In genomic region chr11:100284988-100285387, GRCm38 (mm10) we compare ENCODE assay signal across 25 mouse cellular contexts. TPM values are rescaled to one million over a fixed set of nuclear protein-coding genes. Genes with fewer than 3 reads are reported as not detected.
DNase-seq lines count a peak whose midpoint lies in the region; ATAC-seq and TF ChIP-seq lines count a peak whose summit lies in the region.
"Had no signal": no experiment of that assay in that cellular context is flagged by ENCODE, and none has a peak within 500 bp of the region (broad histone marks: within the 10 kb centered on the region; RNA-seq: fewer than 3 reads in every experiment).

No protein-coding gene starts in this region.

- H3K27me3 ChIP-seq in intestine, embryonic 15.5 days (replicated peaks), result no peaks in the 10 kb centered on the region
- H3K27me3 ChIP-seq in intestine, postnatal 0 days (replicated peaks; ENCODE audit: control insufficient read depth, insufficient read depth, low read length), result no peaks in the 10 kb centered on the region
- no peaks in the 10 kb centered on the region for H3K27me3 ChIP-seq in lung, embryonic 16.5 days (ENCODE audit: control insufficient read depth, insufficient read depth, low read depth, low read length)
- no peaks in the 10 kb centered on the region for H3K27me3 ChIP-seq in stomach, embryonic 15.5 days (replicated peaks)
- H3K27me3 ChIP-seq in kidney, adult 2 months (replicated peaks; ENCODE audit: control insufficient read depth, insufficient read depth, low read length), result no peaks in the 10 kb centered on the region
- H3K27me3 ChIP-seq: forebrain, embryonic 13.5 days; liver, embryonic 13.5 days had no signal

- no peak overlapping the region for H3K9ac ChIP-seq in intestine, embryonic 15.5 days
- H3K9ac ChIP-seq in intestine, postnatal 0 days (ENCODE audit: low read depth, low read length), result no peak overlapping the region
- peak overlapping the region; percentile 26; the same call in 1 of the 2 replicates for H3K9ac ChIP-seq in lung, embryonic 16.5 days (ENCODE audit: low read length)
- no peak overlapping the region for H3K9ac ChIP-seq in stomach, embryonic 15.5 days
- H3K9ac ChIP-seq: forebrain, embryonic 13.5 days; liver, embryonic 13.5 days had no signal

- no peaks in the 10 kb centered on the region for H3K36me3 ChIP-seq in intestine, embryonic 15.5 days
- no peaks in the 10 kb centered on the region for H3K36me3 ChIP-seq in intestine, postnatal 0 days (ENCODE audit: control insufficient read depth, insufficient read depth)
- no peaks in the 10 kb centered on the region for H3K36me3 ChIP-seq in lung, embryonic 16.5 days (ENCODE audit: control insufficient read depth, insufficient read depth, low read length)
- no peaks in the 10 kb centered on the region for H3K36me3 ChIP-seq in stomach, embryonic 15.5 days
- no peaks in the 10 kb centered on the region for H3K36me3 ChIP-seq in kidney, adult 2 months (ENCODE audit: control insufficient read depth, insufficient read depth, low read length)
- H3K36me3 ChIP-seq: liver, embryonic 13.5 days had no signal

- peaks cover 34% of the 10 kb centered on the region for H3K4me1 ChIP-seq in intestine, embryonic 15.5 days (replicated peaks)
- H3K4me1 ChIP-seq in intestine, postnatal 0 days (replicated peaks; ENCODE audit: control insufficient read depth, insufficient read depth, low read length), result peaks cover 21% of the 10 kb centered on the region
- peaks cover 11% of the 10 kb centered on the region for H3K4me1 ChIP-seq in lung, embryonic 16.5 days (replicated peaks; ENCODE audit: control insufficient read depth, insufficient read depth, low read length)
- peaks cover 23% of the 10 kb centered on the region for H3K4me1 ChIP-seq in stomach, embryonic 15.5 days
- no peaks in the 10 kb centered on the region for H3K4me1 ChIP-seq in kidney, adult 2 months (ENCODE audit: control insufficient read depth, insufficient read depth, low read length)
- H3K4me1 ChIP-seq: liver, embryonic 13.5 days had no signal

- DNase-seq in ES-CJ7 (ENCODE audit: low read depth, low spot score), result peak; percentile 78
- no peak for DNase-seq in gastrocnemius, adult 2 months
- DNase-seq in left cerebral cortex, postnatal 4 days, result no peak
- no peak for DNase-seq in kidney, adult 2 months
- DNase-seq: adrenal gland, postnatal 10 days; cerebellum, postnatal 10 days; gastrocnemius, postnatal 25 days; heart, adult 2 months; kidney, postnatal 36 days; liver, embryonic 13.5 days; retina, postnatal 1 day; thymus, postnatal 36 days had no signal

- no peak overlapping the region for H3K4me3 ChIP-seq in intestine, embryonic 15.5 days (replicated peaks)
- H3K4me3 ChIP-seq in intestine, postnatal 0 days (ENCODE audit: low read depth, low read length), result no peak overlapping the region
- H3K4me3 ChIP-seq in lung, embryonic 16.5 days (ENCODE audit: low read length), result no peak overlapping the region
- no peak overlapping the region for H3K4me3 ChIP-seq in stomach, embryonic 15.5 days (replicated peaks)
- H3K4me3 ChIP-seq in gastrocnemius, adult 2 months, result no peak overlapping the region
- no peak overlapping the region for H3K4me3 ChIP-seq in kidney, adult 2 months (ENCODE audit: insufficient read depth, low read depth, low read length)
- H3K4me3 ChIP-seq: forebrain, embryonic 13.5 days; heart, adult 2 months; left cerebral cortex, adult 2 months; liver, embryonic 13.5 days had no signal

- no peaks in the 10 kb centered on the region for H3K9me3 ChIP-seq in intestine, embryonic 15.5 days
- no peaks in the 10 kb centered on the region for H3K9me3 ChIP-seq in intestine, postnatal 0 days (ENCODE audit: control insufficient read depth)
- H3K9me3 ChIP-seq in lung, embryonic 16.5 days (ENCODE audit: control insufficient read depth, low read length), result no peaks in the 10 kb centered on the region
- no peaks in the 10 kb centered on the region for H3K9me3 ChIP-seq in stomach, embryonic 15.5 days
- H3K9me3 ChIP-seq: forebrain, embryonic 13.5 days; liver, embryonic 13.5 days had no signal

- intact Hi-C loops in gastrocnemius, adult 2 months (cut with DNase I), result loop anchor here (5.0 kb wide), 1 partner anchor 118 kb away; no protein-coding TSS in a partner anchor
- intact Hi-C loops in left cerebral cortex, postnatal 4 days (cut with DNase I), result loop anchor here (5.0 kb wide), 2 partner anchors 823 to 903 kb away; no protein-coding TSS in a partner anchor

- H3K27ac ChIP-seq in intestine, embryonic 15.5 days, result 0 out of 2 replicates have a peak overlapping the region, but pooled peaks have one; percentile 27
- H3K27ac ChIP-seq in intestine, postnatal 0 days (ENCODE audit: low read depth, low read length), result no peak overlapping the region
- peak overlapping the region; percentile 54 for H3K27ac ChIP-seq in lung, embryonic 16.5 days (ENCODE audit: low read length)
- peak overlapping the region; percentile 93 for H3K27ac ChIP-seq in stomach, embryonic 15.5 days
- no peak overlapping the region for H3K27ac ChIP-seq in gastrocnemius, adult 2 months
- no peak overlapping the region for H3K27ac ChIP-seq in kidney, adult 2 months (ENCODE audit: insufficient read depth, low read depth, low read length)
- H3K27ac ChIP-seq: forebrain, embryonic 13.5 days; heart, adult 2 months; left cerebral cortex, adult 2 months; liver, embryonic 13.5 days had no signal

- no peak overlapping the region for H3K4me2 ChIP-seq in intestine, embryonic 15.5 days (replicated peaks)
- H3K4me2 ChIP-seq in intestine, postnatal 0 days (replicated peaks; ENCODE audit: low read depth), result no peak overlapping the region
- H3K4me2 ChIP-seq in lung, embryonic 16.5 days (ENCODE audit: low read depth, low read length), result no peak overlapping the region
- H3K4me2 ChIP-seq in stomach, embryonic 15.5 days, result no peak overlapping the region
- H3K4me2 ChIP-seq: forebrain, embryonic 13.5 days; liver, embryonic 13.5 days; midbrain, embryonic 11.5 days had no signal

- ATAC-seq in intestine, embryonic 15.5 days, result 0 out of 2 replicates have a peak, but pooled peaks have one; percentile 15
- ATAC-seq in intestine, postnatal 0 days, result no peak
- peak; percentile 27; the same call in 1 of the 2 replicates for ATAC-seq in lung, embryonic 16.5 days (ENCODE audit: low read depth)
- no peak for ATAC-seq in stomach, embryonic 15.5 days (ENCODE audit: insufficient read depth, low FRiP score, low read depth)
- ATAC-seq: forebrain, embryonic 13.5 days had no signal

- no peak for TF ChIP-seq CTCF in intestine, postnatal 0 days (IDR thresholded peaks at IDR 0.05; ENCODE audit: low read depth)
- TF ChIP-seq CTCF in gastrocnemius, adult 2 months (IDR thresholded peaks at IDR 0.05), result no peak
- no peak for TF ChIP-seq CTCF in kidney, adult 2 months (conservative IDR thresholded peaks at IDR 0.05; ENCODE audit: insufficient read depth, insufficient read length, low read depth, low read length)

- 61% methylated on average over 4 of the region's 4 CpGs for WGBS in intestine, embryonic 15.5 days
- 50% methylated on average over 4 of the region's 4 CpGs for WGBS in intestine, postnatal 0 days
- WGBS in lung, embryonic 16.5 days, result 61% methylated on average over 4 of the region's 4 CpGs
- 77% methylated on average over 4 of the region's 4 CpGs for WGBS in stomach, embryonic 15.5 days
- 87% methylated on average over 4 of the region's 4 CpGs for WGBS in kidney, adult 2 months

- no peak for TF ChIP-seq POLR2A in kidney, adult 2 months (IDR thresholded peaks at IDR 0.05; ENCODE audit: low read depth, low read length)

RNA-seq across cellular contexts. Expression of gene Krt42, which starts 15.3 kb away (rescaled TPM):
- not detected in 2 replicates for polyA plus RNA-seq in intestine, embryonic 15.5 days (2015; fragmentation: Nextera tagmentation; extraction: Ambion mirVana)
- 0.12 and 0.18 TPM in 2 replicates for polyA plus RNA-seq in intestine, postnatal 0 days (2015; fragmentation: Nextera tagmentation; extraction: Ambion mirVana)
- polyA plus RNA-seq in lung, embryonic 16.5 days (2015; fragmentation: Nextera tagmentation; extraction: Ambion mirVana), result not detected in 2 replicates
- not detected in 2 replicates for polyA plus RNA-seq in stomach, embryonic 15.5 days (2015; fragmentation: Nextera tagmentation; extraction: Ambion mirVana)
- not detected for total RNA-seq in gastrocnemius, adult 2 months (2021)
- total RNA-seq in left cerebral cortex, postnatal 4 days (2021), result not detected
- polyA plus RNA-seq in kidney, adult 2 months (2012; rRNA removed), result not detected in 2 replicates
- total RNA-seq: adrenal gland, postnatal 10 days; gastrocnemius, postnatal 25 days; heart, adult 2 months; hematopoietic stem cell, adult 5-6 weeks; left cerebral cortex, adult 2 months; monocyte, adult 5-6 weeks had no signal
- polyA plus RNA-seq: forebrain, embryonic 13.5 days; heart, adult 2 months; heart, embryonic 16.5 days; kidney, embryonic 14.5 days; liver, embryonic 13.5 days; midbrain, embryonic 11.5 days; neural tube, embryonic 11.5 days had no signal

RNA-seq across cellular contexts. Expression of gene Krt17, which starts 24.2 kb away (rescaled TPM):
- 11.6 and 12.7 TPM in 2 replicates for polyA plus RNA-seq in intestine, embryonic 15.5 days (2015; fragmentation: Nextera tagmentation; extraction: Ambion mirVana)
- 5.3 and 7.8 TPM in 2 replicates for polyA plus RNA-seq in intestine, postnatal 0 days (2015; fragmentation: Nextera tagmentation; extraction: Ambion mirVana)
- 8.4 and 15.5 TPM in 2 replicates for polyA plus RNA-seq in lung, embryonic 16.5 days (2015; fragmentation: Nextera tagmentation; extraction: Ambion mirVana)
- 24.8 and 28.8 TPM in 2 replicates for polyA plus RNA-seq in stomach, embryonic 15.5 days (2015; fragmentation: Nextera tagmentation; extraction: Ambion mirVana)
- total RNA-seq in gastrocnemius, adult 2 months (2021), result not detected
- not detected for total RNA-seq in left cerebral cortex, postnatal 4 days (2021)
- polyA plus RNA-seq in kidney, adult 2 months (2012; rRNA removed), result 0.08 TPM in 1 of 2 replicates, not detected in the other
- total RNA-seq: adrenal gland, postnatal 10 days; gastrocnemius, postnatal 25 days; heart, adult 2 months; hematopoietic stem cell, adult 5-6 weeks; left cerebral cortex, adult 2 months; monocyte, adult 5-6 weeks had no signal
- polyA plus RNA-seq: midbrain, embryonic 11.5 days had no signal

RNA-seq across cellular contexts. Expression of gene Eif1, which starts 34.7 kb away (rescaled TPM):
- polyA plus RNA-seq in intestine, embryonic 15.5 days (2015; fragmentation: Nextera tagmentation; extraction: Ambion mirVana), result 1,793 and 1,952 TPM in 2 replicates
- polyA plus RNA-seq in intestine, postnatal 0 days (2015; fragmentation: Nextera tagmentation; extraction: Ambion mirVana), result 1,650 and 1,730 TPM in 2 replicates
- 1,740 and 1,854 TPM in 2 replicates for polyA plus RNA-seq in lung, embryonic 16.5 days (2015; fragmentation: Nextera tagmentation; extraction: Ambion mirVana)
- 1,590 and 1,651 TPM in 2 replicates for polyA plus RNA-seq in stomach, embryonic 15.5 days (2015; fragmentation: Nextera tagmentation; extraction: Ambion mirVana)
- total RNA-seq in gastrocnemius, adult 2 months (2021), result 1,000 to 10,000 TPM; 1,442 to 1,567 TPM
- total RNA-seq in left cerebral cortex, postnatal 4 days (2021), result 100 to 1,000 TPM; 642 to 677 TPM
- polyA plus RNA-seq in kidney, adult 2 months (2012; rRNA removed), result 116 and 173 TPM in 2 replicates

RNA-seq across cellular contexts. Expression of gene Krt16, which starts 36.3 kb away (rescaled TPM):
- not detected in 2 replicates for polyA plus RNA-seq in intestine, embryonic 15.5 days (2015; fragmentation: Nextera tagmentation; extraction: Ambion mirVana)
- not detected in 2 replicates for polyA plus RNA-seq in intestine, postnatal 0 days (2015; fragmentation: Nextera tagmentation; extraction: Ambion mirVana)
- polyA plus RNA-seq in lung, embryonic 16.5 days (2015; fragmentation: Nextera tagmentation; extraction: Ambion mirVana), result not detected in 2 replicates
- polyA plus RNA-seq in stomach, embryonic 15.5 days (2015; fragmentation: Nextera tagmentation; extraction: Ambion mirVana), result 0.68 and 0.80 TPM in 2 replicates
- not detected for total RNA-seq in gastrocnemius, adult 2 months (2021)
- not detected for total RNA-seq in left cerebral cortex, postnatal 4 days (2021)
- polyA plus RNA-seq in kidney, adult 2 months (2012; rRNA removed), result not detected in 2 replicates
- total RNA-seq: adrenal gland, postnatal 10 days; gastrocnemius, postnatal 25 days; heart, adult 2 months; hematopoietic stem cell, adult 5-6 weeks; left cerebral cortex, adult 2 months; monocyte, adult 5-6 weeks had no signal
- polyA plus RNA-seq: forebrain, embryonic 13.5 days; heart, adult 2 months; kidney, embryonic 14.5 days; limb, embryonic 11.5 days; liver, embryonic 13.5 days; midbrain, embryonic 11.5 days; neural tube, embryonic 11.5 days had no signal

RNA-seq across cellular contexts. Expression of gene Gast, which starts 49.2 kb away (rescaled TPM):
- 2.1 and 2.4 TPM in 2 replicates for polyA plus RNA-seq in intestine, embryonic 15.5 days (2015; fragmentation: Nextera tagmentation; extraction: Ambion mirVana)
- polyA plus RNA-seq in intestine, postnatal 0 days (2015; fragmentation: Nextera tagmentation; extraction: Ambion mirVana), result 1.1 and 5.0 TPM in 2 replicates
- not detected in 2 replicates for polyA plus RNA-seq in lung, embryonic 16.5 days (2015; fragmentation: Nextera tagmentation; extraction: Ambion mirVana)
- 15.1 and 16.3 TPM in 2 replicates for polyA plus RNA-seq in stomach, embryonic 15.5 days (2015; fragmentation: Nextera tagmentation; extraction: Ambion mirVana)
- total RNA-seq in gastrocnemius, adult 2 months (2021), result not detected
- not detected for total RNA-seq in left cerebral cortex, postnatal 4 days (2021)
- polyA plus RNA-seq in kidney, adult 2 months (2012; rRNA removed), result not detected in 2 replicates
- total RNA-seq: adrenal gland, postnatal 10 days; gastrocnemius, postnatal 25 days; heart, adult 2 months; hematopoietic stem cell, adult 5-6 weeks; left cerebral cortex, adult 2 months; monocyte, adult 5-6 weeks had no signal
- polyA plus RNA-seq: heart, adult 2 months; heart, embryonic 16.5 days; kidney, embryonic 14.5 days; limb, embryonic 11.5 days; liver, embryonic 13.5 days; neural tube, embryonic 11.5 days had no signal

Comparison
In these comparisons a context has a peak if more than half of its experiments do, and no peak if none do; other contexts are left out.
1. ATAC-seq: peak in intestine, embryonic 15.5 days (single experiment) and lung, embryonic 16.5 days (single experiment); none in intestine, postnatal 0 days (single experiment) and stomach, embryonic 15.5 days (single experiment).
2. H3K27ac ChIP-seq: peak in intestine, embryonic 15.5 days (single experiment), lung, embryonic 16.5 days (single experiment) and stomach, embryonic 15.5 days (single experiment); none in intestine, postnatal 0 days (single experiment), gastrocnemius, adult 2 months (single experiment) and kidney, adult 2 months (single experiment).